Mouse (Mus musculus) adrenal gland, postnatal 4 days (tissue): ENCODE data around the gene Acot3. TPM values are rescaled to one million over a fixed set of nuclear protein-coding genes. Genes with fewer than 3 reads are reported as not detected.
A peak's percentile ranks its signal among the peaks of the same experiment; 100 is the strongest.
"Not testable (repeated sequence)": the region's sequence is repeated elsewhere in the genome, so short reads cannot be mapped to it uniquely, and the experiment has no call there.

Source experiments
- DNase-seq, 2 experiments: peaks; one replicate each; pipeline ENCODE4 v3.0.0; 2021 to 2022; ENCODE audit warnings: low spot score in 2 of 2, mixed read lengths in 2 of 2
- long read RNA-seq, 2 experiments: library from polyadenylated mRNA; stranded (forward); transcript quantifications; one replicate each; pipeline ENCODE4 v2.0.0; 2021
- total RNA-seq, 2 experiments: library from RNA; stranded (reverse); gene quantifications; 2 replicates each; pipeline ENCODE4 v1.2.3; 2021

The Acot3 gene
- 1 to 10 TPM; 1.5 to 2.4 TPM for total RNA-seq
- long read RNA-seq, experiment 1, partial matches to known transcripts = 0 of 1 reads
- long read RNA-seq, experiment 1, other reads (novel, unspliced or antisense) = 1 of 1 reads
- long read RNA-seq, experiment 2 = 0 reads

DNA sequence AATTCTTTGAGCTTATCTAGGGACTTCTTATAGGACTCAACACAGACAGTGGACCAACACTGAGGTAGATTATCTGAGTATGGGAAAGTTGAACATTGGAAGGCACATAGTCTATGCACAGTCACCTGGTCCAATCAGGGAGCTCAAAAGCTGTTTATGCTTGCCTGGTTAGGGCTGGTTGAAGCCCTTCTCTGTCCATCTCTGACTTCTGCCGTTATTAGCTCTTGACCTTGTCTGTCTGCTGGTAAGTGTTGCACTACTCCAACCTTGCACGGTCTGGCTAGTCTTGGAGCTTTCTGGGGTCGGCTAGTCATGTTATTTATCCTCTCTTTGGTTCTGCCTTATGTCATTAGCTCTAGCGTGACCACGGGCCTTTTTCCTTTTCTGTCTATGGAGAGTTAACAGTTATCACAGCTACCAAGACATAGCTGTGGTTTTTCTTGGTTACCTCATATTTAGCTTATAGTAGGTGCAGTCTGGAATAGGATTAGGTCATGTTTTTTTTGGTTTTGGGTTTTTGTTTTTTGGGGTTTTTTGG is at the start of gene Acot3:
TSS of gene Acot3 (plus strand) at position 208 of the 538 bp plus-strand sequence.
- no peak for DNase-seq

DNA sequence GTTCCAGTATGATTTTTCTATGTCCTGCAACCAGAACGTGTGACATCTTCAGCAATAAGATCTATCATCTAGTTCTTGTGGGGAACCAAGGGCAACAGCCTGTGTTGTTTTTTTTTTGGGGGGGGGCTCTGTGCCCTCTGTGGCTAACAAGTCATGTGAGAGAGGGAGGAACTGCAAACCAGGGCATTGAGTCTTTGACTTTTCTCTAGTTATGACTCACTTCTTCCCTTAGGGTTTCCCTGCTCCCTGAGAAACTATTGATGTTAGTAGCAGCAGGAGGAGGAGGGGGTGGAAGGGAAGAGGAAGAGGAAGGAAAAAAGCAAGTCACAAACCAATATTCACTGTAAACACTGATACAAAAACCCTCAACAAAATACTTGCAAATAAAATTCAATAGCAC is 48.1 kb upstream of the Acot3 start:
- DNase-seq = no peak

- DNase-seq = no peak
Measured at GRCm38 (mm10) chr12:84008251-84008650, 43.7 kb upstream of the Acot3 start.

DNA sequence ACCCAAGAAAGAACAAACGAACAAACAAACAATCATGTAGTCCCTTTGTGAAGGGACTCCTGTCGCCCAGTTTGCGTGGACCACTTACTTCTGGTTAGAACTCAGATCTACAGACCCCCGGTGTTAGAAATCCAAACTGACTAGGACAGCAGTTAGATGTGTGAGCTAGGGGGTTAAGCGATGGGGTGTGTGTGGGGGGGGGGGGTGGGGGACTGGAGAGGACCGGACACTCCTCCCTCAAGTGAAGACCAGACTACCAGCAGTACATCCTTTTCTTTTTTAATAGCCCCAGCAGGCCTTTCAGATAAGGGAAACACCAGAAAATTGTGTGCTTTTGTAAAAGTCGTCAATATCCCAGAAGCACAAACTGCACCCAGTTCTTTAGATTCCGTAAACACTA is 43.2 kb upstream of the Acot3 start:
- DNase-seq = no peak

- DNase-seq = peak in 1 of 2 experiments; percentile 38
Measured at GRCm38 (mm10) chr12:84009171-84009965, 42.6 kb upstream of the Acot3 start, which contains the start of gene Acot1. Gene Acot1, plus strand, starts transcription at chr12:84009490.

DNA sequence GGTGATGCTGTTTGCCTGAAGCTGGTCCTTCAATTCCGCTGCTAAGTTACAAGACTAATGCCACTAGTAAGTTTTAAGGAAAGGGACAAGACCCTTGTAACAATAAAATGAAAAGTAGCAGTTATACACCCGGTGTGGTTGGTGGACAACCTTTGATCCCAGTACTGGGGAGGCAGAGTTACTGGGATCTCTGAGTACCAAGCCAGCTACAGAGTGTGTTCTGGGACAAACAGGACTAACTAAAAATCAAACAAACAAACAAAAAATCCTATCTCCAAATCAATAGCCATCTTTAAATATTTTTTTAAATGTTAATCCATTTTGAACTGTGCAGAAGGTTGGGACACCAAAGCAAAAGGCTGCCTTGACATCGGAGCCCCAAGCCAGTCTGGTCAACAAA is 41.7 kb upstream of the Acot3 start:
- no peak for DNase-seq

- peak; percentile 18 to 54 for DNase-seq
Measured at GRCm38 (mm10) chr12:84011251-84012040, 40.5 kb upstream of the Acot3 start.

- DNase-seq = no peak
Measured at GRCm38 (mm10) chr12:84013130-84013529, 38.8 kb upstream of the Acot3 start.

- no peak for DNase-seq
Measured at GRCm38 (mm10) chr12:84013701-84014100, 38.2 kb upstream of the Acot3 start.

GRCm38 (mm10) chr12:84020528-84020927 is 31.4 kb upstream of the Acot3 start:
- DNase-seq = peak in 1 of 2 experiments; percentile 25

DNA sequence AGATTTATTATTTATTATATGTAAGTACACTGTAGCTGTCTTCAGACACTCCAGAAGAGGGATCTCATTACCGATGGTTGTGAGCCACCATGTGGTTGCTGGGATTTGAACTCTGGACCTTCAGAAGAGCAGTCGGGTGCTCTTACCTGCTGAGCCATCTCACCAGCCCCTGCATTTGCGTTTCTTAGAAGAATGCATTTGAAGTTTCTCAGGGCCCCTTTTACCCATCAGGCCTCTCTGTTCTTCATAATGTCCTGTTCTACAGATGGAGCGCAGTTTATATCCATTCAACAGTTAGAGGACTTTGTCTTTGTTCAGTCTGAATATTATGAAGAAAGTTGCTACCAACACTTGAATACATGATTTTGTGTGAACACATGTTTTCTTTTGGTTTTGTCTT is 29.7 kb upstream of the Acot3 start:
- not testable (repeated sequence) for DNase-seq

- DNase-seq = no peak
Measured at GRCm38 (mm10) chr12:84023052-84023745, 28.7 kb upstream of the Acot3 start.

- DNase-seq = no peak
Measured at GRCm38 (mm10) chr12:84025888-84026287, 26.1 kb upstream of the Acot3 start.

DNA sequence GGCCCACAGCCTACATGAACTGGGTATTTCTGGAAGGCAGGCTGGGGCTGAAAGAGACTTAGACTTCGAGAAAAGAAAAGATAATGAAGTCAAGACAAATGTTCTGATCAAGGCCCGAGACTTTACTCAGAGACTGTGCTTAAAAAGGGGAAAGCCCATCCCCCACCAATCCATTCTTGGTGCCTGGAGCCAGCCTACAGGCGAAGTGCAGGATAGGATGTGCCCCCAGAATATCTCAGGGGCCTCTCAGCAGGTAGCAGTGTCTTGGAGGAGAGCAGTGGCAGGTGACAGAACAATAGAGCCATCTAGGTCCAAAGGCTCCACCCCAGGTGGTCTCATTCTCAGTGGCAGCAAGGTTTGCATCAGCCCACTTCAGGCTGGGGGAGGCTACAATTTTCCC is 23.6 kb upstream of the Acot3 start:
- not testable (repeated sequence) for DNase-seq

DNA sequence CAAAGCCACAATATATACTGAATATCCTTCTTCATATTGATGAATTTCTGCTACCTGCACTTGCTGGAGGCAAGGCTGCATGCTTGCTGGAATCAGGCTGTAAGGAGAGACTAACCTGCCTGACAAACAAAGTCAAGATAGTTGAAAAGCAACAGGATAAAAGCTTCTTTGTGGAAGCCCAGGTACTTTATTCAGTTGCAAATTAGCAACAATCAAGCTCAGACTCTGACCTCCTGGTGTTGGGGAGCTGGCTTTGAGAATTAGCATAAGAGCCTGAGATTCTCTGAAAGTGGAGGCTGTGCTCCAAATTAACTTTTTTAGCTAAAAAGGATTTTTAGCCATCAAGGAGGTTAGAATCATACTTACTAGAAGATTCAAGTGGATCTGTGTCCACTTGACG is 22.9 kb upstream of the Acot3 start:
- DNase-seq = not testable (repeated sequence)

- peak; percentile 19 to 51 for DNase-seq
Measured at GRCm38 (mm10) chr12:84030659-84031332, 21.1 kb upstream of the Acot3 start.

- no peak for DNase-seq
Measured at GRCm38 (mm10) chr12:84032854-84033253, 19.1 kb upstream of the Acot3 start.

DNA sequence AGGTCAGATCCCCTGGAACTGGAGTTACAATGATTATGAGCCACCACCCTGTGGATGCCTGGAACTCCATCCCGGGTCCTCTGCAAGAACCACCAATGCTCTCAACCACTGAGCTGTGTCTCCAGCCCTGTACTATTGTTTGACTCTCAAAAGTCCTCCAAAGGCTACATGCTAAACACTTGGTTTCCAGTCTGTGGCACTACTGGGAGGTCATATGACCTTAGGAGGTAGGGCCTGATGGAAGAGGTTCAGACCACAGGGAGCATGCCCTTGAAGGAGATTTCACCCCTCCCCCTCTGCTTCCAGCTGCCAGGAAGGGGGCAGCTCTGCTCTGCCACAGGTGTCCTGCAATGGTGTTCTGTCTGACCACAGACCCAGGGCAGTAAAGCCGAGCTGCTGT is 18.6 kb upstream of the Acot3 start:
- not testable (repeated sequence) for DNase-seq

- DNase-seq = no peak
Measured at GRCm38 (mm10) chr12:84034108-84034507, 17.8 kb upstream of the Acot3 start.

DNA sequence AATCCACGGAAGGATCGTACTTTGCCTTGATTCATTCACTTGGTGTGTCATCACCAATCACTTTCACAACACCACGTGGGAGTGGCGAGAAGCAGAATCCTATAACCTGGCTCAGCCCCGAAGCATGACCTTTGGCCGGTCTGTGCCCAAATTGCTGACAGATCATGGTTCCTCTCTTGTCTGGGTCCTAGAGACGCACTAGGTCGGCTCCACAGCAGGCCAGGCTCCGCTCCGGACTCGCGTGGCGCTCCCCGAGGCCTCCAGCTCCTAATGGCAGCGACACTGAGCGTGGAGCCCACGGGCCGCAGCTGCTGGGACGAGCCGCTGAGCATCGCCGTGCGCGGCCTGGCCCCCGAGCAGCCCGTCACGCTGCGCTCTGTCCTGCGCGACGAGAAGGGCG is 13.7 kb upstream of the Acot3 start, which contains the start of gene Acot4:
TSS of gene Acot4 (plus strand) at position 139 of the 400 bp plus-strand sequence.
- not testable (repeated sequence) for DNase-seq
